Mouse (Mus musculus) 3T3-L1 (cell line): ENCODE results near the gene Cuedc2.

Source experiments
- DNase-seq: peaks from one replicate; pipeline ENCODE4 v3.0.0-alpha.2; 2015; ENCODE audit warnings: low read depth, low spot score

The Cuedc2 gene

GRCm38 (mm10) chr19:46321101-46321943 is 17.2 kb downstream of the Cuedc2 start:
- DNase-seq = peak; percentile 93

- DNase-seq = no peak
Observed at GRCm38 (mm10) chr19:46320076-46320785, 18.3 kb downstream of the Cuedc2 start.

GRCm38 (mm10) chr19:46318586-46319378 is 19.7 kb downstream of the Cuedc2 start:
- DNase-seq = peak; percentile 94

GRCm38 (mm10) chr19:46318031-46318471 is 20.5 kb downstream of the Cuedc2 start:
- DNase-seq = no peak

GRCm38 (mm10) chr19:46317546-46317885 is 21.0 kb downstream of the Cuedc2 start:
- DNase-seq = no peak

- no peak for DNase-seq
Observed at GRCm38 (mm10) chr19:46316846-46317545, 21.5 kb downstream of the Cuedc2 start.

GRCm38 (mm10) chr19:46315752-46316610 is 22.5 kb downstream of the Cuedc2 start:
- no peak for DNase-seq

- DNase-seq = peak; percentile 57
Observed at GRCm38 (mm10) chr19:46314872-46315742, 23.4 kb downstream of the Cuedc2 start.

GRCm38 (mm10) chr19:46314151-46314601 is 24.3 kb downstream of the Cuedc2 start:
- no peak for DNase-seq

GRCm38 (mm10) chr19:46313591-46313990 is 24.9 kb downstream of the Cuedc2 start:
- DNase-seq = no peak

- no peak for DNase-seq
Observed at GRCm38 (mm10) chr19:46313116-46313515, 25.4 kb downstream of the Cuedc2 start.

- no peak for DNase-seq
Observed at GRCm38 (mm10) chr19:46312566-46312965, 25.9 kb downstream of the Cuedc2 start.

GRCm38 (mm10) chr19:46311341-46311740 is 27.2 kb downstream of the Cuedc2 start:
- no peak for DNase-seq

GRCm38 (mm10) chr19:46310312-46310865 is 28.1 kb downstream of the Cuedc2 start:
- DNase-seq = no peak

- no peak for DNase-seq
Observed at GRCm38 (mm10) chr19:46309651-46310305, 28.7 kb downstream of the Cuedc2 start.

- DNase-seq = no peak
Observed at GRCm38 (mm10) chr19:46308706-46309435, 29.6 kb downstream of the Cuedc2 start.

- no peak for DNase-seq
Observed at GRCm38 (mm10) chr19:46308303-46308702, 30.2 kb downstream of the Cuedc2 start.

GRCm38 (mm10) chr19:46307781-46308180 is 30.7 kb downstream of the Cuedc2 start:
- DNase-seq = no peak
